Mouse (Mus musculus) heart, embryonic 10.5 days (tissue): ENCODE results near the gene Itpkb. TPM values are rescaled to one million over a fixed set of nuclear protein-coding genes. Genes with fewer than 3 reads are reported as not detected.

Source experiments
- DNase-seq: peaks from one replicate; pipeline ENCODE4 v3.0.0-alpha.2; 2017; ENCODE audit warnings: low spot score
- H3K27ac ChIP-seq: fragments of 300-500 bp; sonication (generic); 2 replicates; pipeline ENCODE4 v1.5.1; 2016; ENCODE audit warnings: mild to moderate bottlenecking
- H3K27me3 ChIP-seq: fragments of 300-500 bp; sonication (generic); 2 replicates; pipeline ENCODE4 v1.6.1; 2016; ENCODE audit warnings: mild to moderate bottlenecking; ENCODE audit not compliant: poor library complexity, insufficient read depth, severe bottlenecking
- H3K36me3 ChIP-seq: fragments of 300-500 bp; sonication (generic); 2 replicates; pipeline ENCODE4 v1.6.1; 2016; ENCODE audit warnings: mild to moderate bottlenecking, moderate library complexity
- H3K4me1 ChIP-seq: fragments of 300-500 bp; sonication (generic); 2 replicates; pipeline ENCODE4 v1.6.1; 2016; ENCODE audit warnings: mild to moderate bottlenecking
- H3K4me3 ChIP-seq: fragments of 300-500 bp; sonication (generic); 2 replicates; pipeline ENCODE4 v1.5.1; 2016; ENCODE audit warnings: mild to moderate bottlenecking, moderate library complexity
- H3K9me3 ChIP-seq: fragments of 300-500 bp; sonication (generic); 2 replicates; pipeline ENCODE4 v1.6.1; 2016; ENCODE audit warnings: mild to moderate bottlenecking, moderate library complexity
- WGBS: fragments of 180-500 bp; shearing (Covaris S2); methylation state at CpG from one replicate; pipeline ENCODE4 v1.1.7; 2016; 5-methylcytosine and 5-hydroxymethylcytosine counted together
- polyA plus RNA-seq: library from polyadenylated mRNA; unstranded; fragments of >200 nt; fragmentation: Nextera tagmentation; extraction: Ambion mirVana; gene quantifications from 2 replicates; pipeline ENCODE4 v1.2.1, GENCODE M21; 2016

Itpkb gene
- 4.0 and 4.6 TPM in 2 replicates for polyA plus RNA-seq

- Histone ChIP-seq H3K27me3 (peaks cover 45% of the 10 kb centered on the region), H3K36me3 (peaks cover 7% of the 10 kb centered on the region; the same call in 1 of the 2 replicates), H3K27ac (peak within 1 kb of the TSS; percentile 92), H3K4me3 (peak within 1 kb of the TSS; percentile 78), H3K9me3 (no peaks in the 10 kb centered on the region), H3K4me1 (peaks cover 48% of the 10 kb centered on the region)
- 2% methylated on average over 19 of the region's 19 CpGs for WGBS
- no peak for DNase-seq
Observed at GRCm38 (mm10) chr1:180330145-180330706, at the start of gene Itpkb. Gene Itpkb (plus strand): TSS chr1:180330485.

DNA sequence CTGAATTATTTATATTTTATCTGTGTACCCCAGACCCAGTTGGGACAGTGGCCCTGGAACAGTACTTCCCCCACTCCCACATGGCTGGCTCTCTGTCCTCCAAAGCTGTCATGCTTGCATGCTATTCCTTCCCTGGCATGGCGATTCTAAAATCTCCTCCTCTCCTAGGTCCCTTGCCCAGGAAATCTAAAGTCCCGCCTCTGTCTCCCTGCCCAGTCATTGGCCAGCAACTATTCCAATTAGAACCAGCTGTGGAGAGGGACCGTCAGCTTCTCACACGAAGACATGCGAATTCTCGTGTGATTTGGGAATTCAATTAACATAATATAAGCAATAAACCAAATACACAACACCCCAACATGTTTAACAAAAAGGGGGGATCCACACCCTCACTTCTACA is 47.7 kb upstream of the Itpkb start:
- whole genome bisulfite sequencing, result 65% methylated on average over 6 of the region's 6 CpGs
- Histone ChIP-seq H3K9me3 (no peaks in the 10 kb centered on the region), H3K27ac (no peak overlapping the region), H3K36me3 (no peaks in the 10 kb centered on the region), H3K4me1 (peaks cover 32% of the 10 kb centered on the region), H3K27me3 (peaks cover 12% of the 10 kb centered on the region; the same call in 1 of the 2 replicates), H3K4me3 (no peak overlapping the region)
- no peak for DNase-seq

GRCm38 (mm10) chr1:180283813-180284768 is 46.2 kb upstream of the Itpkb start:
- Histone ChIP-seq H3K27me3 (peaks cover 12% of the 10 kb centered on the region; the same call in 1 of the 2 replicates), H3K36me3 (no peaks in the 10 kb centered on the region), H3K9me3 (no peaks in the 10 kb centered on the region), H3K27ac (peak overlapping the region; percentile 43), H3K4me3 (peak overlapping the region; percentile 31; the same call in 1 of the 2 replicates), H3K4me1 (peaks cover 34% of the 10 kb centered on the region)
- DNase-seq, result no peak
- 20% methylated on average over 16 of the region's 16 CpGs for WGBS

- H3K27ac ChIP-seq, result peak overlapping the region; percentile 23; the same call in 1 of the 2 replicates
- WGBS, result 65% methylated on average over 15 of the region's 15 CpGs
- H3K4me1 ChIP-seq, result peaks cover 28% of the 10 kb centered on the region
- DNase-seq, result no peak
- H3K27me3 ChIP-seq, result peaks cover 12% of the 10 kb centered on the region; the same call in 1 of the 2 replicates
- H3K9me3 ChIP-seq, result no peaks in the 10 kb centered on the region
- no peaks in the 10 kb centered on the region for H3K36me3 ChIP-seq
- H3K4me3 ChIP-seq, result no peak overlapping the region
Observed at GRCm38 (mm10) chr1:180286081-180286831, 44.0 kb upstream of the Itpkb start.

DNA sequence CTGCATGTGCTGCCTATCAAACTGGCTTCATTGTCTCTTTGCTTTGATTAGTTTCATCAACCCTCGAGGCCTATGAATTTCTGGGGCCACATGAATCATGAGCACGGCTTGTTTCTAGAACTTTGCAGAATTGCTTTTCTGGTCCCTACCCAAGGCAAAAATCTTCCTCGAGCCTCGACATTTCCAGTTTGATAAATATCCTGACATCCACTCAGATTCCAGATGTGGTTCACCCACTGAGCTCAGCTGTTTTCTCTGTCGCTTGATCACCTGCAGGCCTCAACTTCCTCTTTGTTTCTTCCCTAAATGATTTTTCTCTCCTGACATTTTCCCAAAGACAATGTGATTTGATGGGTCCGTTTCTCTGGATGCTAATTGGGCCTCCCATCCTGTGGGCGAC is 42.1 kb upstream of the Itpkb start:
- Histone ChIP-seq H3K36me3 (no peaks in the 10 kb centered on the region), H3K27ac (no peak overlapping the region), H3K4me3 (no peak overlapping the region), H3K27me3 (peaks cover 12% of the 10 kb centered on the region; the same call in 1 of the 2 replicates), H3K9me3 (no peaks in the 10 kb centered on the region), H3K4me1 (peaks cover 28% of the 10 kb centered on the region)
- WGBS, result 77% methylated on average over 7 of the region's 7 CpGs
- DNase-seq, result no peak

GRCm38 (mm10) chr1:180288872-180289468 is 41.3 kb upstream of the Itpkb start:
- no peaks in the 10 kb centered on the region for H3K36me3 ChIP-seq
- no peak overlapping the region for H3K27ac ChIP-seq
- peaks cover 22% of the 10 kb centered on the region for H3K4me1 ChIP-seq
- 83% methylated on average over 7 of the region's 7 CpGs for WGBS
- H3K4me3 ChIP-seq, result no peak overlapping the region
- no peak for DNase-seq
- no peaks in the 10 kb centered on the region for H3K9me3 ChIP-seq
- peaks cover 12% of the 10 kb centered on the region; the same call in 1 of the 2 replicates for H3K27me3 ChIP-seq

- H3K27ac ChIP-seq, result no peak overlapping the region
- 78% methylated on average over 5 of the region's 5 CpGs for WGBS
Observed at GRCm38 (mm10) chr1:180289788-180290187, 40.5 kb upstream of the Itpkb start.

GRCm38 (mm10) chr1:180290358-180290757 is 39.9 kb upstream of the Itpkb start:
- WGBS, result 76% methylated on average over 4 of the region's 4 CpGs

More at GRCm38 (mm10) chr1:180289788-180290187, 40.5 kb upstream of the Itpkb start:
- Histone ChIP-seq H3K4me3 (no peak overlapping the region), H3K4me1 (peaks cover 14% of the 10 kb centered on the region), H3K9me3 (no peaks in the 10 kb centered on the region), H3K36me3 (no peaks in the 10 kb centered on the region), H3K27me3 (peaks cover 8% of the 10 kb centered on the region; the same call in 1 of the 2 replicates)
- no peak for DNase-seq

GRCm38 (mm10) chr1:180296088-180296487 is 34.2 kb upstream of the Itpkb start:
- H3K4me3 ChIP-seq, result no peak overlapping the region
- DNase-seq, result no peak
- WGBS, result 88% methylated on average over 9 of the region's 9 CpGs
- no peaks in the 10 kb centered on the region for H3K27me3 ChIP-seq
- no peaks in the 10 kb centered on the region for H3K4me1 ChIP-seq
- H3K36me3 ChIP-seq, result no peaks in the 10 kb centered on the region
- H3K27ac ChIP-seq, result no peak overlapping the region
- H3K9me3 ChIP-seq, result no peaks in the 10 kb centered on the region

More at GRCm38 (mm10) chr1:180290358-180290757, 39.9 kb upstream of the Itpkb start:
- H3K9me3 ChIP-seq, result no peaks in the 10 kb centered on the region
- no peaks in the 10 kb centered on the region for H3K36me3 ChIP-seq
- no peak overlapping the region for H3K27ac ChIP-seq
- H3K4me3 ChIP-seq, result no peak overlapping the region
- peaks cover 13% of the 10 kb centered on the region for H3K4me1 ChIP-seq
- peaks cover 7% of the 10 kb centered on the region; the same call in 1 of the 2 replicates for H3K27me3 ChIP-seq
- no peak for DNase-seq

DNA sequence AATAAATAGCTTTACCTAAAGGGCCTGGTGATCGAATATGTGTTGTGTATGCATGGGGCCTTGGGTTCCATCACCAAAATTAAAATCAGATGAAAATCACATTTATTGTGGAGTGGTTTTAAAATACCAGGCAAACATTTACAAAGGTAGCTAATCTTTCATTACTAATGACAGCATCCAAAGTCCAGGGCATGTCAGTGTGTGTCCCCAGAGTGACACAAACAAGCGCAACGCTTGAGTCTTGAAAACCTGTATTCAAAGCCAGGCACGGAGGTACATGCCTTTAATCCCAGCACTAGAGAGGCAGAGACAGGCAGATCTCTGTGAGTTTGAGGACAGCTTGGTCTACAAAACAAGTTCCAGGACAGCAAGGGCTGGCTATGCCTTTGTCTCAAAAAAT is 30.6 kb upstream of the Itpkb start:
- peaks cover 17% of the 10 kb centered on the region for H3K4me1 ChIP-seq
- no peaks in the 10 kb centered on the region for H3K27me3 ChIP-seq
- no peaks in the 10 kb centered on the region for H3K9me3 ChIP-seq
- H3K4me3 ChIP-seq, result no peak overlapping the region
- no peaks in the 10 kb centered on the region for H3K36me3 ChIP-seq
- 85% methylated on average over 4 of the region's 4 CpGs for WGBS
- H3K27ac ChIP-seq, result no peak overlapping the region
- no peak for DNase-seq

DNA sequence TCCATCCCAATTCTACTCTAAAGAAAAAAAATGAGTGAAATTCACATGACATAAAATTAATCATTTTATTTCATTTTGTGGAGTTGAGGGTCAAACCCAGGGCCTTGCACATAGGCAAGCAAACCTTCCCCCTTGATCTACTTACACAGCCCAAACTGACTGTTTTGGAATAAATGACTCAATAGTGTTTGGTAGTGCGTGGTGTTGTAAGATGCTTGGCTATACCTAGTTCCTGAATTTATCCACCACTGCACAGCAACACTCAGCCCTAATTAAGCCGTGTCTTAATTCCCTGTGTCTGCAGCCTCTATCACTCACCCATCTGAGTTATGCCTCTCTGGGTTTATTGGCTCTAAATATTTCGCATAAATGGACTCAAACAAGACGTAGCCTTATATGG is 30.0 kb upstream of the Itpkb start:
- Histone ChIP-seq H3K36me3 (no peaks in the 10 kb centered on the region), H3K4me1 (peaks cover 17% of the 10 kb centered on the region), H3K9me3 (no peaks in the 10 kb centered on the region), H3K27ac (no peak overlapping the region), H3K4me3 (no peak overlapping the region), H3K27me3 (no peaks in the 10 kb centered on the region)
- WGBS, result 82% methylated on average over 4 of the region's 4 CpGs
- DNase-seq, result no peak

DNA sequence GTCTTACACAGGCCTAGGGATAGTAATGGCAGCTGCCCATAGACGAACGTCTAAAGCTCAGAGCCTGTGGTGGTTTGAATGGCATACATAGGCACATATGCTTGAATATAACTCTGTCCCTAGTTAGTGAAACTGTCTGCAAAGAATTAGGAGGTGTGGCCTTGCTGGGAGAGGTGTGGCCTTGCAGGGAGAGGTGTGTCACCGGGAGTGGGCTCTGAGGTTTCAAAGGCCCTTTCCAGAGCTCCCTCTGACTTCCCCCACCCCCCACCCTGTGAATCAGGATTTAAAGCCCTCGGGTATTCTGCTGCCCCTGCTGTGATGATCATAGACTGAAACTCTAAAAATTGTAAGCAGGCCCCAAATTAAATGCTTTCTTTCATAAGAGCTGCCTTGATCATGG is 29.3 kb upstream of the Itpkb start:
- H3K4me1 ChIP-seq, result peaks cover 17% of the 10 kb centered on the region
- no peak for DNase-seq
- no peaks in the 10 kb centered on the region for H3K27me3 ChIP-seq
- H3K36me3 ChIP-seq, result no peaks in the 10 kb centered on the region
- no peak overlapping the region for H3K4me3 ChIP-seq
- 44% methylated on average over 4 of the region's 4 CpGs for WGBS
- no peak overlapping the region for H3K27ac ChIP-seq
- H3K9me3 ChIP-seq, result no peaks in the 10 kb centered on the region
